Mouse (Mus musculus) liver, adult 2 months (tissue): ENCODE results near the gene Gm20532.

ENCODE experiments used
- CTCF ChIP-seq: fragments of 200-500 bp; IDR thresholded peaks from 2 replicates; pipeline ENCODE4 v1.5.1; 2011; ENCODE audit warnings: low read depth, low read length, control low read depth
- POLR2A ChIP-seq: fragments of 200-500 bp; IDR thresholded peaks from 2 replicates; pipeline ENCODE4 v1.6.1; 2011; ENCODE audit warnings: low read length, control low read depth; ENCODE audit not compliant: insufficient read depth; ENCODE audit errors: extremely low read depth

GRCm38 (mm10) chr2:26582203-26582602, 4.2 kb upstream of the Gm20532 start:
- no peak for TF ChIP-seq CTCF
- TF ChIP-seq POLR2A: no peak
